Mouse (Mus musculus) limb, embryonic 12.5 days (tissue): ENCODE data around the gene Polr3g. TPM values are rescaled to one million over a fixed set of nuclear protein-coding genes. Genes with fewer than 3 reads are reported as not detected.

ENCODE experiments used
- ATAC-seq: fragments of 200-750 bp; cut with Nextera tagmentation; 2 replicates; pipeline ENCODE4 v1.8.0; 2017; ENCODE audit warnings: low read depth, moderate TSS enrichment; ENCODE audit not compliant: insufficient number of reproducible peaks, insufficient read depth, low FRiP score, low TSS enrichment
- H3K27ac ChIP-seq: fragments of 300-500 bp; sonication (generic); 2 replicates; pipeline ENCODE4 v1.5.1; 2016; ENCODE audit warnings: mild to moderate bottlenecking, moderate library complexity
- H3K27me3 ChIP-seq: fragments of 300-500 bp; sonication (generic); 2 replicates; pipeline ENCODE4 v1.6.1; 2016; ENCODE audit warnings: mild to moderate bottlenecking, moderate library complexity
- H3K36me3 ChIP-seq: fragments of 300-500 bp; sonication (generic); 2 replicates; pipeline ENCODE4 v1.6.1; 2016; ENCODE audit warnings: mild to moderate bottlenecking, moderate library complexity
- H3K4me1 ChIP-seq: fragments of 300-500 bp; sonication (generic); replicated peaks from 2 replicates; pipeline ENCODE4 v1.6.1; 2016
- H3K4me2 ChIP-seq: fragments of 300-500 bp; sonication (generic); 2 replicates; pipeline ENCODE4 v1.6.1; 2016; ENCODE audit warnings: mild to moderate bottlenecking, moderate library complexity
- H3K4me3 ChIP-seq: fragments of 300-500 bp; sonication (generic); replicated peaks from 2 replicates; pipeline ENCODE4 v1.5.1; 2016; ENCODE audit warnings: mild to moderate bottlenecking
- H3K9ac ChIP-seq: fragments of 300-500 bp; sonication (generic); replicated peaks from 2 replicates; pipeline ENCODE4 v1.6.1; 2016; ENCODE audit warnings: mild to moderate bottlenecking, moderate library complexity
- H3K9me3 ChIP-seq: fragments of 300-500 bp; sonication (generic); 2 replicates; pipeline ENCODE4 v1.6.1; 2016; ENCODE audit warnings: mild to moderate bottlenecking, moderate library complexity
- WGBS: fragments of 180-500 bp; shearing (Covaris S2); methylation state at CpG from one replicate; pipeline ENCODE4 v1.1.7; 2016; 5-methylcytosine and 5-hydroxymethylcytosine counted together
- polyA plus RNA-seq: library from polyadenylated mRNA; unstranded; fragments of >200 nt; fragmentation: Nextera tagmentation; extraction: Ambion mirVana; gene quantifications from 2 replicates; pipeline ENCODE4 v1.2.1, GENCODE M21; 2016

Gene Polr3g
- polyA plus RNA-seq, 1 experiment from 2014 or later = 14.6 TPM

GRCm38 (mm10) chr13:81684884-81685283 is 25.9 kb downstream of the Polr3g start:
- Histone ChIP-seq H3K27me3 (no peaks in the 10 kb centered on the region), H3K9ac (no peak overlapping the region), H3K4me2 (no peak overlapping the region), H3K27ac (no peak overlapping the region), H3K4me1 (0 out of 2 replicates have a peak, but pooled peaks cover 3% of the 10 kb centered on the region), H3K36me3 (peaks cover 10% of the 10 kb centered on the region; the same call in 1 of the 2 replicates), H3K9me3 (no peaks in the 10 kb centered on the region), H3K4me3 (no peak overlapping the region)
- ATAC-seq = no peak
- 88% methylated on average over 3 of the region's 3 CpGs for WGBS

DNA sequence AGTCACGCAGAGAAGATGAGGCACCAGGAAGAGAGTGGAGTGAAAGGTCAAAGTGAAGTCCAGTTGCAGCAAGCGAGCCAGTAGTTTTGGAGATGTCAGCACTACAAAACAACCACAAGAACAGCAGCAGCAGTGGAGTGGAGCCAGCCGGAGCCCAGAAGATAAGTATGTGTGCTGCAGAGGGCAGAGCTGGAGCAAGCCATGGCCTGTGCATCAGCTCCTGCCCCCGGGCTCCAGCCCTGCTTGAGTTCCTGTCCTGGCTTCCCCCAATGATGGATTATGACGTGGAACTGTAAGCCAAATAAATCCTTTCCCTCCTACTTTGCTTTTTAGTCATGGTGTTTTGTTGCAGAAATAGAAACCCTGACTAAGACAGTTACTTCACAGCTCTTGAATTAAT is 26.6 kb downstream of the Polr3g start:
- no peak for ATAC-seq
- no peak overlapping the region for H3K4me2 ChIP-seq
- 0 out of 2 replicates have a peak, but pooled peaks cover 3% of the 10 kb centered on the region for H3K4me1 ChIP-seq
- no peaks in the 10 kb centered on the region for H3K27me3 ChIP-seq
- no peak overlapping the region for H3K4me3 ChIP-seq
- no peak overlapping the region for H3K27ac ChIP-seq
- H3K36me3 ChIP-seq = peaks cover 5% of the 10 kb centered on the region; the same call in 1 of the 2 replicates
- 75% methylated on average over 5 of the region's 5 CpGs for WGBS
- no peaks in the 10 kb centered on the region for H3K9me3 ChIP-seq
- no peak overlapping the region for H3K9ac ChIP-seq

GRCm38 (mm10) chr13:81683107-81683506 is 27.7 kb downstream of the Polr3g start:
- Histone ChIP-seq H3K4me2 (no peak overlapping the region), H3K4me3 (no peak overlapping the region), H3K9me3 (no peaks in the 10 kb centered on the region), H3K27ac (no peak overlapping the region), H3K4me1 (0 out of 2 replicates have a peak, but pooled peaks cover 3% of the 10 kb centered on the region), H3K9ac (no peak overlapping the region), H3K27me3 (no peaks in the 10 kb centered on the region), H3K36me3 (peaks cover 5% of the 10 kb centered on the region; the same call in 1 of the 2 replicates)
- WGBS = 97% methylated on average over 3 of the region's 3 CpGs
- ATAC-seq = no peak

GRCm38 (mm10) chr13:81675333-81675732 is 35.5 kb downstream of the Polr3g start:
- no peaks in the 10 kb centered on the region for H3K27me3 ChIP-seq
- WGBS = 80% methylated on average over 8 of the region's 8 CpGs
- ATAC-seq = no peak
- no peaks in the 10 kb centered on the region for H3K9me3 ChIP-seq
- peaks cover 40% of the 10 kb centered on the region; the same call in 1 of the 2 replicates for H3K36me3 ChIP-seq
- no peaks in the 10 kb centered on the region for H3K4me1 ChIP-seq
- H3K4me2 ChIP-seq = no peak overlapping the region
- no peak overlapping the region for H3K4me3 ChIP-seq
- no peak overlapping the region for H3K9ac ChIP-seq
- no peak overlapping the region for H3K27ac ChIP-seq

DNA sequence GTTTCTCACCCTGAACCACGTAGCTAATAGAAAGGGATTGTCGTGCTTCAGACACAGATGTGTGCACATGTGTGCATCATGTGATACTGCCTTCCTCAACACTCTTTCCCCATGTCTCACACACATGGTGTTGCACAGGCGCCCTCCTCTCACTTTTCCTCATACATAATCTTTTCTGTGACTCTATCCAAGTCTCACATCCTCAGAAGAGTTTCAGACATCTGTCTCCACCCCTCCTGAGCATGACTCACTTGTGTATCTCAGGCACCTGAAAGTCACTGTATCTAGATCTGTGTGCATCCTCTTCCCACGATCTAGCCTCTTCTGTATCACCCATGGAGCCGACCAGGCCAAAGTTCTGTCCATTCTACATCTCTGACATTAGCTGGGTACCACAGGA is 43.1 kb downstream of the Polr3g start:
- ATAC-seq = no peak

DNA sequence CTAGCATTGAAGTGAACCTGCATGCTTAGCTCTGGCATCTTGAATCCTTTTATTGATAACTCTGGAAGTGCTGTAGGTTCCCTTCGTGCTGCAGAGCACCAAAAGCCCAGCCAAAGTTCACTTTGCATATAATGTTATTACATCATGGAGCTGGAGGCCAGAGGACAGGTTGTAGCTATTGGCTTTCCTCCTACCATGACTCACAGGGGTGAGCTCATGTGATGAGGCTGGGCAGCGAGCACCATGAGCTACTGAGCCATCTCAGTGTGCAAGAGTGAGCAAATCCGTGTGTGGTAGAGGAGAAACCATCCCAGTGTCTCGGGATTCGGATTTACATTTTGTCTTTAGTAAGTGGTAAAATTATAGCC is 46.5 kb downstream of the Polr3g start:
- Histone ChIP-seq H3K27ac (no peak overlapping the region), H3K27me3 (no peaks in the 10 kb centered on the region), H3K4me3 (no peak overlapping the region), H3K4me1 (no peaks in the 10 kb centered on the region), H3K36me3 (peaks cover 51% of the 10 kb centered on the region), H3K9me3 (no peaks in the 10 kb centered on the region), H3K9ac (no peak overlapping the region), H3K4me2 (no peak overlapping the region)
- no peak for ATAC-seq
- 92% methylated on average over 5 of the region's 5 CpGs for WGBS

More for the DNA sequence above, 43.1 kb downstream of the Polr3g start:
- no peak overlapping the region for H3K4me3 ChIP-seq
- no peaks in the 10 kb centered on the region for H3K4me1 ChIP-seq
- H3K9ac ChIP-seq = no peak overlapping the region
- 88% methylated on average over 5 of the region's 5 CpGs for WGBS
- peaks cover 59% of the 10 kb centered on the region for H3K36me3 ChIP-seq
- no peaks in the 10 kb centered on the region for H3K9me3 ChIP-seq
- no peak overlapping the region for H3K4me2 ChIP-seq
- no peak overlapping the region for H3K27ac ChIP-seq
- no peaks in the 10 kb centered on the region for H3K27me3 ChIP-seq

- Histone ChIP-seq H3K4me1 (peaks cover 3% of the 10 kb centered on the region), H3K36me3 (peaks cover 46% of the 10 kb centered on the region)
- WGBS = 92% methylated on average over 12 of the region's 12 CpGs
These were observed 47.1 kb downstream of the Polr3g start for GRCm38 (mm10) chr13:81663566-81664330.

GRCm38 (mm10) chr13:81658053-81658752 is 52.6 kb downstream of the Polr3g start:
- no peaks in the 10 kb centered on the region for H3K9me3 ChIP-seq
- no peaks in the 10 kb centered on the region for H3K27me3 ChIP-seq
- H3K4me2 ChIP-seq = peak overlapping the region; percentile 69
- peaks cover 8% of the 10 kb centered on the region for H3K4me1 ChIP-seq
- no peak; the same call in 1 of the 2 replicates for ATAC-seq
- peak overlapping the region; percentile 72 for H3K4me3 ChIP-seq
- 15% methylated on average over 21 of the region's 21 CpGs for WGBS
- H3K27ac ChIP-seq = peak overlapping the region; percentile 87
- peaks cover 8% of the 10 kb centered on the region; the same call in 1 of the 2 replicates for H3K36me3 ChIP-seq
- peak overlapping the region; percentile 74 for H3K9ac ChIP-seq

More at GRCm38 (mm10) chr13:81663566-81664330, 47.1 kb downstream of the Polr3g start:
- no peaks in the 10 kb centered on the region for H3K9me3 ChIP-seq
- H3K27me3 ChIP-seq = no peaks in the 10 kb centered on the region
- no peak overlapping the region for H3K4me2 ChIP-seq
- ATAC-seq = no peak
- H3K27ac ChIP-seq = no peak overlapping the region
- H3K4me3 ChIP-seq = no peak overlapping the region
- no peak overlapping the region for H3K9ac ChIP-seq

GRCm38 (mm10) chr13:81657351-81658052 is 53.3 kb downstream of the Polr3g start, which contains the start of gene Lysmd3:
TSS of gene Lysmd3 (plus strand) at chr13:81657663.
- under 1% methylated on average over 73 of the region's 73 CpGs for WGBS
- H3K9ac ChIP-seq = peak within 1 kb of the TSS; percentile 74
- peak within 1 kb of the TSS; percentile 72 for H3K4me3 ChIP-seq
- H3K4me1 ChIP-seq = peaks cover 8% of the 10 kb centered on the region
- H3K27ac ChIP-seq = peak within 1 kb of the TSS; percentile 87
- no peaks in the 10 kb centered on the region for H3K9me3 ChIP-seq
- H3K4me2 ChIP-seq = peak within 1 kb of the TSS; percentile 69
- H3K36me3 ChIP-seq = peaks cover 8% of the 10 kb centered on the region; the same call in 1 of the 2 replicates
- peak; percentile 99 for ATAC-seq
- no peaks in the 10 kb centered on the region for H3K27me3 ChIP-seq

DNA sequence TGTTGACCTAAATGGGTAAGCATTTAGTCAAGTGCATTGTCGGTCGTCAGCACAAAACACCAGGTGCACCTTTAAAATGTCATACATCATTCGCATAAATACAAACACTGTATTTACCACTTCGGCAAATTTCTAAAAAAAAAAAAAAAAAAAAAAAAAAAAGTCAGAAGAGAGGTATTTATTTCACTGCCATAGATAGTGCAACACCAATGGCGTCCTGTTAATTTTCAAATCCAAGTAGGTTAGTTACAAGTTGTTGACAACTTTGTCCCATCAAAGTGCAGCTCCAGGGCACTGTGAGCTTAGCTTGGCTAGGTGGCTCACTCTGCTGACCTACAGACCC is 53.8 kb downstream of the Polr3g start:
- H3K27me3 ChIP-seq = no peaks in the 10 kb centered on the region
- WGBS = 28% methylated on average over 5 of the region's 5 CpGs

More for the DNA sequence above, 53.8 kb downstream of the Polr3g start:
- no peak for ATAC-seq
- peak overlapping the region; percentile 87 for H3K27ac ChIP-seq
- no peaks in the 10 kb centered on the region for H3K9me3 ChIP-seq
- peak overlapping the region; percentile 69 for H3K4me2 ChIP-seq
- peaks cover 8% of the 10 kb centered on the region; the same call in 1 of the 2 replicates for H3K36me3 ChIP-seq
- H3K9ac ChIP-seq = peak overlapping the region; percentile 74
- H3K4me1 ChIP-seq = peaks cover 8% of the 10 kb centered on the region
- H3K4me3 ChIP-seq = peak overlapping the region; percentile 72
